Mouse (Mus musculus): ENCODE results near the gene Ogg1.

The Ogg1 gene

DNA sequence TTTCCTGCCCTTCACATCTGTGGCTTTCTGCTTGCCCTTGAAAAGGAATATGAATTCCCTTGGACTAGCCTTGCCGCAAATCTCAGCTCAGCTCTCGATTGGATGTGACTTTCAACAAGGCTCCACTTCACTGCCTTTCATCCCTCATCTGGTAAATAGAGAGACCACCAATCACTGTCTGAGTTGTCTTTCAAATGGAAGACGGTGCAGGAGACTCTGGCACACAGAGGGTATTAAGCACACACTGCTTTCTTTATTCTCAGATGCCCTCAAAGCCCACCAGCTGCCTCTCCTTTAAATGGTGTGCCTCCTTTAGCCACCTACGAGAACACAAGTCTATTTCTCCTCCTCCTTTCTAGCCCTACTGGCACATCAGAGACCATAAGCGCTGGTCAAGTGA lies 41.8 kb downstream of the Ogg1 start:
- DNase-seq (ENCODE audit: extremely low spot score, low spot score), result no peak

DNA sequence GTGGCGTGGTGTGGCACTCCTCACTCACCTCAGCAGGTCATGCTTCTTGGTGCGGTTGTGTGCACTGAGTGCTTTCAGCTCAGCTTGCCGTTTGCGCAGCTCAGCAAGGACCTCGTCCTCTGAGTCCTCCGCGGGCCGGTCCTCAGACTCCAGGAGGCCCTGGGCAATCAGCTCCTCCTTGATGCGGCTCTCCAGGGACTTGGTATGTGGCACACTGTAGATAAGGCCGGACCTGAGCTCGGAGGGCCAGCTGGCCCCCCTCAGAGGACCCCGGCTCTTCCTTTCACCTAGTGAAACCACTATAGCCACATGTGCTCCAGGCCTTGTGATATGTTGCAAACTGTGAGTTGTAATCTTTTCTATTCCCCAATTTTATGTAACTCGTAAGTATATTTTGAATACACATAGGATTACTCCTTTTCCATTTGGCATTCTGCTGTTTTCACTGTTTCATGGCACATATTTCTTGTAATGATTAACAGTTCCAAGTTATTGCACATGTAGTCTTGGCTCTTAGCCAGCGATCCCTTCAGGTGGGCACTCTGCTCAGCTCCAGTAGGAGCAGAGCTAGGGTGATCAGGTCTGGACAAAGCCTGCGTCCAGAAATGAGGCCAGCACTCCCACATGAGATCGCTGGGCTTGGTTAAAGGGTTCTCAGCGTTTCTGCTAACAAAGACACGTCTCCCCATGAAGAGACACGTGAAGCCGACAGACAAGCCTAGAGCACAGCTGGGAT lies 43.6 kb downstream of the Ogg1 start:
- DNase-seq (ENCODE audit: extremely low spot score, low spot score), result no peak

DNA sequence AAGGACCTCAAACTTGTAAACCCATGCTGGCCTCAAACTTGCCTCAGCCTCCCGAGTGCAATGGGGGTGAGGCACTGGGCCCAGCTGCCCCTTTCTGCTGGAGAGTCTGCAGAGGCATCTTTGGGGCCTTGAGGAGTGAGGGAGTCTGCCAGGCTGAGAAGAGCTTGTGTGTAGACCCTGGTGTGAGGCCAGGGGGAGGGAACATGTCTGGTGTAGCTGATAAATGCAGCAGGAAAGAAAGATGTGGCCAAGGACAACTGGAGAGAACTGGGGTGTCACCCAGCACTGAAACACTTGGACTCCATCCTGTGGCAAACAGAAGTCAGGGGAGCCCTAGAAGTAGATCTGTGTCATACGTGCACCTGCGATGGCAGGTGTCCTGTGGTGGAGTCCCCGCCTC lies 46.7 kb downstream of the Ogg1 start:
- no peak for DNase-seq (ENCODE audit: extremely low spot score, low spot score)

DNA sequence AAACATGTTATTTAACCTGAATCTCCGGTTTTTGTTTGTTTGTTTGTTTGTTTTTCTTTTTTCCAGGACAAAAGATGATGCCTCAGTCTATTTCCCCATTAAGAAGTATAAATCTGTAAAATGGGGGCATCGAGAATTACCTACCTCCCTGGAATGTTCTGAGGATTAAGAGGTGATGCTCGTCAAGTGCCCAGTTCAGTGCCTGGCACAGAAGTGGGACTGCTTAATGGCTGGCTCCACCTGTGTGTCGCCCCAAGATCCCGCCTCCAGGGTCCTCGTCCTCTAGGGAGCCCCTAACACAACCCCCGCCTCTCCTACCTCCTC lies 50.4 kb downstream of the Ogg1 start:
- no peak for DNase-seq (ENCODE audit: extremely low spot score, low spot score)

DNA sequence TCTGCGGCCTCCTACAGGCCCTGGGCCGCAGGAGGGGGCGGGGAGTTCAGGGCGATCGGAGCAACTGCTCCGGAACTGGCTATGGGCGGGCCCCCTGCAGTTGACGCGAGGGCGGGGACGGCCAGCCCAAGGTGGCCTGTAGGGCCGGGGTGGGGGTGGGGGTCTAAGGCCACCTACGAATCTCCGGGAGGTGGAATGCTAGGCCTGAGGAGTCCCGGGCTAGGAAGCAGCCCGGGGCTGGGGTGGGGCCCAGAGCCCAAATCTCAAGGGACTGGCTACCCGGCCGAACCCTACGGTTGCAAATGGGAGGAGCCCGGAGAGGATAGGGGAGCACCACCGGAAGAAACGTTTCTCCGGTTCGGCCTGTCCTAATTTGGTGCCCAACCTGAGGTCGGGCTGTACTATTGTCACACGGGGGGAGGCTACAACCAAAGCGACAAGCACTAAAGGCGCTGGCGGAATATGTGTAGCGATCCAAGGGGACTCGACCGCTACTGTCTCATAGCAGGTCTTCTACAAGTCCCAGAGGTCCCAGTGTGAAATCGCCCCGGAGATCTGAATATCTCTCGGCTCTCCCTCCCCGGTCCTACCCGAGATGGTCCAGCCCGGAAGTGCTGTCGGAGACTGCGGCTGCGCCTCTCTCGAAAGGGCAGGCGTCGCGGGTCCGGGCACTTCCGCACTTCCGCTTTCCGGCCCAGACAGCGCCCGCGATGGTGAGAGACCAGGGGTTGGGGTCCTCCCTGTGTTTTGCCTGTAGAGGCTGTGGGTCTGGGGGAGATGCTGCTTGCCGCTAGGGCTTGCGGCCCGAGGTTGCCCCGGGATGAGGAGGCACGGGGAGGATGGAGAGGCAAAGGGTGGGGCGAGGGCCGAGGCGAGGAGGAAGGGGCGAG lies 51.0 kb downstream of the Ogg1 start, which contains the start of the genes Tada3 and Arpc4:
Tada3 (minus strand) TSS at position 388 of the 890 bp plus-strand sequence.
Arpc4 (plus strand) TSS at position 620 of the 890 bp plus-strand sequence.
- DNase-seq (ENCODE audit: extremely low spot score, low spot score), result peak; percentile 95

DNA sequence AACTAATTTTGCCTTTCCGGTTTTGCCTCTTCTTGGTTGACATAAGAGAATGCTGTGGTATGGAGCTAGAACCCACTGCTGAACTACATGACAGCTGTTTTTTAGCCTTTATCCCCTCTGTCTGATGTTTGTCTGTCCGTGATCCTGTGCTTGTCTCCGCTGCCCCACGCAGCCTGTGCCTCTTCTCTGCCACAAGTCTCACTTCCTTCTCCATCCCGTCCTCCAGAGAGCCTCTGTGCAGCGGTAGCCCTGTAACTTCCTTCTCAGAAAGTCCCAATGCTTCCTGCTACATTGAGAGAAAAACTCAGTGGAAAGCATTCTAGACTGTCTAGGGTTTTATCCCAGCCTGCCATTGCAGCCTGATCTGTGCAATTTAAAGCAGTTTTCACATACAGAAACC lies 52.5 kb downstream of the Ogg1 start:
- no peak for DNase-seq (ENCODE audit: extremely low spot score, low spot score)

DNA sequence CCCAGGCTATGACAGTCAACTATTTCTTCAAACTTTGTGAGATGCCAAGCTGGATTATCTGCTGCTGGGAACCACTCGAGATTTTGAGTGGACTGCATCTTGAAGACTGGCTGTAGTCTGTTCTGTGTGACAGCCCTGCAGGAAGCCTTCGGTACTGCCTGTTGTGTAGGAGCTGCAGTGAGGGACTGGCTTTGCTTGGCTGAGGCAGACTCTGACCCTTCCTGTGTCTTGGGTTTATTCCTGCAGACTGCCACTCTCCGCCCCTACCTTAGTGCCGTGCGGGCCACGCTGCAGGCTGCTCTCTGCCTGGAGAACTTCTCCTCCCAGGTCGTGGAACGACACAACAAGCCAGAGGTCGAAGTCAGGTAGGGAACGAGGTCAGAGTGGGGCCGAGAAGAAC lies 53.7 kb downstream of the Ogg1 start:
- DNase-seq (ENCODE audit: extremely low spot score, low spot score), result no peak

DNA sequence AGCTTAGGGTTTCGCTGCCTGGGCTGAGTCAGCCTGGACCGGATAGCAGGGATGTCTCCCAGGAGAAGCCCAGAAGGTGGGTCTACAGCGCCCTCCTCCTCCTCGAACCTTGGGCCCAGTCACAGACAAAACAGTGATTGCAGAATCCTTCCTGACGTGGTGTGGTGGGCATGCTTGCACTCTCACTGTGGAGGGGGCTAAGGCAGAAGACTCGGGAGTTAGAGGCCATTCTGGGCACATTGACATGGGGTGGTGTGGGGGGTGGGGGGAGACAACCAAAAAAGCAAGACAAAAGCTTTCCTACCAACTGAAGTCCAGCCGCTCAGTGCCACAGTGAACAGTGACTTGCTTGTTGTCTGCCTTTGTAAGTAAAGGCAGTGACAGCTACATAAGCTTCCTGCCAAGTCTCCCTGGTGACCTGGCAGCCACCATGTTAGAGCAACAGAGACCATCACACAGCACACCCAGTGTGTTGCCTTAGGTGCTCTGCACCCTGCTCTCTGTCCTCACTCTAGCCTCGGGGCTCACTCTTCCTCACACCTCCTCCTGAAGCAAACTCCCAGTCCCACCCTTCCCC lies 57.7 kb downstream of the Ogg1 start:
- no peak for DNase-seq (ENCODE audit: extremely low spot score, low spot score)

Data from neural tube, embryonic 10.5 days (tissue).